Mouse (Mus musculus): ENCODE results near the gene Vmn2r105. TPM values are rescaled to one million over a fixed set of nuclear protein-coding genes. Genes with fewer than 3 reads are reported as not detected.

Vmn2r105 gene
- total RNA-seq (2015; ENCODE audit: low replicate concordance), result not detected in 2 replicates
- not detected in 2 replicates for total RNA-seq (2017; ENCODE audit: low replicate concordance)

DNA sequence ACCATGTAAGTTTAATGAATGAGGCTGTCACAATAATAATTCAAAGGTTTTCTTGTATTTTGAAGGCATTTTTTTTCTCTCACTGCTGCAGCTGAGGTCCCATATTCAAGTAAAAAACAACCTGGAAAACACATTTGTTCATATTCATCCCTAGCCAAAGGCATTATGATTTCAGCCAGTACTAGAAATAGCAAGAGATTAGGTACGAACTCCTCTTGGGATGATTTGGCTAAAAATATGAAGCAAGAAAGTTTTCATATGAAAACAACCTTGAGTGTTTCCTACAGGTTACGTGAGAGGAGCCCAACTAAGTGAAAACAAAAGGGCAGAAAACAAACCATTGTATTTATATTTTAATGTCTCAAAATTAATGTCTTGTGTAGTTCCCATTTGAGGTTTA, at the start of gene Vmn2r105:
Gene Vmn2r105, minus strand, starts transcription at position 101 of the 400 bp plus-strand sequence.
- no peak for ATAC-seq (replicated peaks; ENCODE audit: low FRiP score, poor library complexity, severe bottlenecking)

DNA sequence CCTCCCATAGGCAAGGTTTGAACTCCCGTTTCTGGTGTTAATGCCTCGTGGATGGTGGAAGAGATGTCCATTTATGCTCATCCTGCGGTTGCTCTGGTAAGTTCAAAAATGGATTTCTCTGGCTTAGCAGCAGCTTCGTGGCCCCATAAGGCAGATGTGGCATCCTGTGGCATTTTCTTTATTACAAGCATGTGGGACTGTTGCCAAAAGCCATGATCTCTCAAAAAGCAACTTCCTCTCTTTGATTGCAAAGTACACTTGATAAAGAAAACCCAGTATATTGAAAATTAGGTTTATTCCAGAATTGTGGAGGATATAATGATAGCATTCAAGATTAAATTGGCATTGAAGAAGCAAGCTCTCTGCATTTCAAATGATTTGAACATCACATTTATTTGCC, 20.7 kb upstream of the Vmn2r105 start:
- no peak for ATAC-seq (replicated peaks; ENCODE audit: low FRiP score, poor library complexity, severe bottlenecking)

DNA sequence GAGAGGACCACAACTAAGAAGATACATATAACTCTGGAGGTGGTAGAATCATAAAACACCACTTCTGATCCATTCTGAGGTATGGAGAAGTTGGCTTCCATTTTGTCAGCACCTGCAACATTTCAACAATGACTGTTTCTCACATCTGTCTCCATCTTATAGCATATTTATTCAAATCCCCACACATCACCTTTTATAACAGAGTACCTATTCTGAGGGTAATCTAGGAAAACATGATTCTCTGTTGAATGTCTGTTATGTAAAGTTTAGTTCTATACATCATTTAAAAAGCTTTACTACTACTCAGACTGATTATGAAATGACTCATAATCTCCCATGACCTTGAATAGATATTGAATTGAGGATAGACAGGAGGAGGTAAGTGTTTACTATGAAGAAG, 51.9 kb downstream of the Vmn2r105 start, which contains the start of gene Fpr-rs6:
Gene Fpr-rs6, minus strand, starts transcription at position 101 of the 400 bp plus-strand sequence.
- ATAC-seq (replicated peaks; ENCODE audit: low FRiP score, poor library complexity, severe bottlenecking), result no peak

Other genes with a start within 250 kb of the Vmn2r105 start
- not detected in 2 replicates for gene Vmn2r104, start 186.7 kb downstream of the Vmn2r105 start, total RNA-seq (2015; ENCODE audit: low replicate concordance)
- not detected in 2 replicates for gene Vmn2r104, start 186.7 kb downstream of the Vmn2r105 start, total RNA-seq (2017; ENCODE audit: low replicate concordance)
- gene Fpr-rs7, start 120.8 kb downstream of the Vmn2r105 start, total RNA-seq (2015; ENCODE audit: low replicate concordance), result not detected in 2 replicates
- not detected in 2 replicates for gene Fpr-rs7, start 120.8 kb downstream of the Vmn2r105 start, total RNA-seq (2017; ENCODE audit: low replicate concordance)
- gene Fpr-rs6, start 52.0 kb downstream of the Vmn2r105 start, total RNA-seq (2015; ENCODE audit: low replicate concordance), result not detected in 2 replicates
- gene Fpr-rs6, start 52.0 kb downstream of the Vmn2r105 start, total RNA-seq (2017; ENCODE audit: low replicate concordance), result not detected in 2 replicates
- gene Vmn2r106, start 50.5 kb upstream of the Vmn2r105 start, total RNA-seq (2015; ENCODE audit: low replicate concordance), result not detected in 2 replicates
- gene Vmn2r106, start 50.5 kb upstream of the Vmn2r105 start, total RNA-seq (2017; ENCODE audit: low replicate concordance), result not detected in 2 replicates
- gene Vmn2r107, start 110.2 kb upstream of the Vmn2r105 start, total RNA-seq (2015; ENCODE audit: low replicate concordance), result not detected in 2 replicates
- gene Vmn2r107, start 110.2 kb upstream of the Vmn2r105 start, total RNA-seq (2017; ENCODE audit: low replicate concordance), result not detected in 2 replicates
- not detected in 2 replicates for gene Vmn1r224, start 179.1 kb upstream of the Vmn2r105 start, total RNA-seq (2015; ENCODE audit: low replicate concordance)
- not detected in 2 replicates for gene Vmn1r224, start 179.1 kb upstream of the Vmn2r105 start, total RNA-seq (2017; ENCODE audit: low replicate concordance)
- not detected in 2 replicates for gene Vmn2r108, start 246.3 kb upstream of the Vmn2r105 start, total RNA-seq (2015; ENCODE audit: low replicate concordance)
- not detected in 2 replicates for gene Vmn2r108, start 246.3 kb upstream of the Vmn2r105 start, total RNA-seq (2017; ENCODE audit: low replicate concordance)